Mouse (Mus musculus) T-helper 2 cell (primary cell): Measurements from ENCODE around the gene Slc22a30.
"Not testable (repeated sequence)": the region's sequence is repeated elsewhere in the genome, so short reads cannot be mapped to it uniquely, and the experiment has no call there.

Source experiments
- in situ Hi-C: fragments of 300-600 bp; cut with MboI, MseI; formaldehyde crosslinking; loops from one replicate; pipeline ENCODE4 v1.15.1; 2025; ENCODE audit warnings: high pct_unique_total_duplicates

Gene Slc22a30

GRCm38 (mm10) chr19:8405011-8405410 lies at the start of gene Slc22a30:
Slc22a30 (minus strand) TSS chr19:8405111.
- in situ Hi-C loops = not testable (repeated sequence)

- in situ Hi-C loops = no loop called here
These were observed 43.4 kb upstream of the Slc22a30 start for GRCm38 (mm10) chr19:8448321-8448720.

- in situ Hi-C loops = no loop called here
These were observed 42.6 kb upstream of the Slc22a30 start for GRCm38 (mm10) chr19:8447516-8447915.

GRCm38 (mm10) chr19:8431051-8431662 lies 26.2 kb upstream of the Slc22a30 start:
- in situ Hi-C loops = no loop called here

- in situ Hi-C loops = not testable (repeated sequence)
These were observed 2.5 kb upstream of the Slc22a30 start for GRCm38 (mm10) chr19:8407290-8408021.
